Mouse (Mus musculus) lung, postnatal 10 days (tissue): ENCODE data around the gene Ssx2ip.
"Not testable (repeated sequence)": the region's sequence is repeated elsewhere in the genome, so short reads cannot be mapped to it uniquely, and the experiment has no call there.

Experiments
- DNase-seq: peaks from one replicate; pipeline ENCODE4 v3.0.0; 2021

Ssx2ip gene

GRCm38 (mm10) chr3:146405213-146406006, 968 bp downstream of the Ssx2ip start:
- no peak for DNase-seq

- DNase-seq, result peak; percentile 61
Observed at GRCm38 (mm10) chr3:146406007-146406341, 1.5 kb downstream of the Ssx2ip start.

GRCm38 (mm10) chr3:146407086-146407721, 2.8 kb downstream of the Ssx2ip start:
- DNase-seq, result no peak

- DNase-seq, result no peak
Observed at GRCm38 (mm10) chr3:146410114-146410513, 5.7 kb downstream of the Ssx2ip start.

GRCm38 (mm10) chr3:146412008-146412407, 7.6 kb downstream of the Ssx2ip start:
- no peak for DNase-seq

- DNase-seq, result no peak
Observed at GRCm38 (mm10) chr3:146412480-146412879, 8.0 kb downstream of the Ssx2ip start.

- DNase-seq, result no peak
Observed at GRCm38 (mm10) chr3:146413016-146413415, 8.6 kb downstream of the Ssx2ip start.

GRCm38 (mm10) chr3:146413992-146414391, 9.6 kb downstream of the Ssx2ip start:
- no peak for DNase-seq

GRCm38 (mm10) chr3:146414555-146414954, 10.1 kb downstream of the Ssx2ip start:
- no peak for DNase-seq

- no peak for DNase-seq
Observed at GRCm38 (mm10) chr3:146417873-146418272, 13.4 kb downstream of the Ssx2ip start.

- no peak for DNase-seq
Observed at GRCm38 (mm10) chr3:146418901-146419300, 14.5 kb downstream of the Ssx2ip start.

- DNase-seq, result no peak
Observed at GRCm38 (mm10) chr3:146419534-146419933, 15.1 kb downstream of the Ssx2ip start.

GRCm38 (mm10) chr3:146419992-146420537, 15.6 kb downstream of the Ssx2ip start:
- no peak for DNase-seq

- DNase-seq, result no peak
Observed at GRCm38 (mm10) chr3:146421787-146422186, 17.3 kb downstream of the Ssx2ip start.

GRCm38 (mm10) chr3:146423710-146424109, 19.3 kb downstream of the Ssx2ip start:
- no peak for DNase-seq

GRCm38 (mm10) chr3:146424306-146424900, 20.0 kb downstream of the Ssx2ip start:
- peak; percentile 18 for DNase-seq

- DNase-seq, result no peak
Observed at GRCm38 (mm10) chr3:146425902-146426301, 21.5 kb downstream of the Ssx2ip start.

- no peak for DNase-seq
Observed at GRCm38 (mm10) chr3:146426489-146426888, 22.0 kb downstream of the Ssx2ip start.

- not testable (repeated sequence) for DNase-seq
Observed at GRCm38 (mm10) chr3:146433063-146433462, 28.6 kb downstream of the Ssx2ip start.

GRCm38 (mm10) chr3:146433681-146434350, 29.4 kb downstream of the Ssx2ip start:
- DNase-seq, result no peak

GRCm38 (mm10) chr3:146434686-146435085, 30.2 kb downstream of the Ssx2ip start:
- DNase-seq, result no peak

- no peak for DNase-seq
Observed at GRCm38 (mm10) chr3:146435533-146435932, 31.1 kb downstream of the Ssx2ip start.

- no peak for DNase-seq
Observed at GRCm38 (mm10) chr3:146436114-146436513, 31.7 kb downstream of the Ssx2ip start.
